Mouse (Mus musculus) layer of hippocampus, adult 8-10 months (tissue): Measurements from ENCODE around the gene Rhof. TPM values are rescaled to one million over a fixed set of nuclear protein-coding genes. Genes with fewer than 3 reads are reported as not detected.
A peak's percentile ranks its signal among the peaks of the same experiment; 100 is the strongest.

Source experiments
- DNase-seq, 2 experiments: peaks; one replicate each; pipeline ENCODE4 v3.0.0; 2022; ENCODE audit warnings: low spot score in 2 of 2
- total RNA-seq, 4 experiments: library from RNA; stranded (reverse); gene quantifications; 2 replicates each; pipeline ENCODE4 v1.2.4; 2022

Gene Rhof
- total RNA-seq, 4 experiments from 2014 or later = 42.0 to 46.6 (median 45.3) TPM

- peak in 1 of 2 experiments; percentile 74 for DNase-seq
Measured at GRCm38 (mm10) chr5:123135471-123136360, 3.2 kb upstream of the Rhof start.

- DNase-seq = no peak
Measured at GRCm38 (mm10) chr5:123134875-123135382, 2.4 kb upstream of the Rhof start.

GRCm38 (mm10) chr5:123134186-123134874 is 1.8 kb upstream of the Rhof start:
- no peak for DNase-seq

- peak in 1 of 2 experiments; percentile 51 for DNase-seq
Measured at GRCm38 (mm10) chr5:123133784-123134143, 1.3 kb upstream of the Rhof start.

- DNase-seq = peak; percentile 83 to 87
Measured at GRCm38 (mm10) chr5:123133083-123133783, 741 bp upstream of the Rhof start.

- DNase-seq = no peak
Measured at GRCm38 (mm10) chr5:123130814-123131148, 1.7 kb downstream of the Rhof start.

- no peak for DNase-seq
Measured at GRCm38 (mm10) chr5:123130030-123130813, 2.3 kb downstream of the Rhof start.

- no peak for DNase-seq
Measured at GRCm38 (mm10) chr5:123129170-123129757, 3.2 kb downstream of the Rhof start.

GRCm38 (mm10) chr5:123128426-123129169 is 3.9 kb downstream of the Rhof start:
- DNase-seq = no peak

- no peak for DNase-seq
Measured at GRCm38 (mm10) chr5:123127031-123127430, 5.5 kb downstream of the Rhof start.

- DNase-seq = no peak
Measured at GRCm38 (mm10) chr5:123125638-123126406, 6.7 kb downstream of the Rhof start.

GRCm38 (mm10) chr5:123125105-123125504 is 7.4 kb downstream of the Rhof start:
- no peak for DNase-seq

GRCm38 (mm10) chr5:123122181-123122580 is 10.3 kb downstream of the Rhof start:
- DNase-seq = no peak

GRCm38 (mm10) chr5:123120624-123121215 is 11.8 kb downstream of the Rhof start:
- no peak for DNase-seq

- no peak for DNase-seq
Measured at GRCm38 (mm10) chr5:123118826-123119225, 13.7 kb downstream of the Rhof start.

GRCm38 (mm10) chr5:123117773-123118172 is 14.7 kb downstream of the Rhof start:
- no peak for DNase-seq

- peak in 1 of 2 experiments; percentile 69 for DNase-seq
Measured at GRCm38 (mm10) chr5:123117257-123117656, 15.2 kb downstream of the Rhof start.

- DNase-seq = no peak
Measured at GRCm38 (mm10) chr5:123116080-123116479, 16.4 kb downstream of the Rhof start.

- DNase-seq = no peak
Measured at GRCm38 (mm10) chr5:123114924-123115323, 17.6 kb downstream of the Rhof start.
